8 mouse cellular contexts compared by ENCODE assay signal in genomic region chr8:70791294-70791701, GRCm38 (mm10). TPM values are rescaled to one million over a fixed set of nuclear protein-coding genes. Genes with fewer than 3 reads are reported as not detected.
DNase-seq lines count a peak whose midpoint lies in the region; ATAC-seq and TF ChIP-seq lines count a peak whose summit lies in the region.

No protein-coding gene starts in this region.

- H3K27me3 ChIP-seq in heart, embryonic 16.5 days (ENCODE audit: control insufficient read depth, insufficient read depth, low read length) = no peaks in the 10 kb centered on the region; the same call in 1 of the 2 replicates
- H3K27me3 ChIP-seq in myocyte (ENCODE audit: control insufficient read depth, insufficient read depth, insufficient read length) = no peaks in the 10 kb centered on the region

- WGBS in heart, embryonic 16.5 days = 70% methylated on average over 7 of the region's 7 CpGs

- peak overlapping the region; percentile 93 for H3K4me2 ChIP-seq in heart, embryonic 16.5 days (ENCODE audit: low read depth, low read length)
- peak overlapping the region; percentile 72 for H3K4me2 ChIP-seq in myocyte (ENCODE audit: low read depth)

- peak; percentile 71 for DNase-seq in adrenal gland, postnatal 14 days
- DNase-seq in adrenal gland, adult 2 months = no peak
- DNase-seq in NIH3T3 (ENCODE audit: low read depth) (peak; percentile 31), liver (peak; percentile 60)
- DNase-seq in embryo, embryonic 9.5 days (ENCODE audit: extremely low spot score) = no peak
- DNase-seq in right cerebral cortex, adult 2 months (ENCODE audit: low spot score in 2 of 2) = no peak

- H3K27ac ChIP-seq in heart, embryonic 16.5 days (ENCODE audit: low read length) = no peak overlapping the region

- H3K9me3 ChIP-seq in heart, embryonic 16.5 days (replicated peaks; ENCODE audit: control insufficient read depth, low read length) = no peaks in the 10 kb centered on the region

- H3K9ac ChIP-seq in heart, embryonic 16.5 days (ENCODE audit: low read length) = peak overlapping the region; percentile 88

- peak overlapping the region; percentile 72 for H3K4me3 ChIP-seq in heart, embryonic 16.5 days (ENCODE audit: low read length)
- peak overlapping the region; percentile 25 for H3K4me3 ChIP-seq in myocyte

- ATAC-seq in heart, embryonic 16.5 days (replicated peaks; ENCODE audit: extremely low read depth, insufficient read depth, low FRiP score) = no peak

- no peak overlapping the region for H3ac ChIP-seq in myocyte (ENCODE audit: control insufficient read depth, insufficient read length)

- peaks cover 7% of the 10 kb centered on the region; the same call in 1 of the 2 replicates for H3K36me3 ChIP-seq in heart, embryonic 16.5 days (ENCODE audit: control insufficient read depth, insufficient read depth)
- H3K36me3 ChIP-seq in myocyte (ENCODE audit: control insufficient read depth, insufficient read depth) = no peaks in the 10 kb centered on the region

- peaks cover 15% of the 10 kb centered on the region for H3K79me2 ChIP-seq in myocyte (ENCODE audit: control insufficient read depth, insufficient read depth)

- no peak for TF ChIP-seq POLR2A in myocyte (IDR thresholded peaks at IDR 0.05; ENCODE audit: insufficient read length, low read depth)

- peaks cover 23% of the 10 kb centered on the region for H3K4me1 ChIP-seq in heart, embryonic 16.5 days (ENCODE audit: control insufficient read depth, insufficient read depth, low read length)

TF ChIP-seq in myocyte, 11 proteins besides CTCF, POLR2A, EP300 and RAD21:
- TF ChIP-seq USF1 (IDR thresholded peaks at IDR 0.05; ENCODE audit: low read depth) = no peak
- TF ChIP-seq MYOG (IDR thresholded peaks at IDR 0.05; ENCODE audit: control insufficient read depth in 1 of 3, insufficient read depth in 1 of 3, insufficient read length in 2 of 3, low read depth in 2 of 3) = no peak
- TF ChIP-seq POLR2AphosphoS2 (IDR thresholded peaks at IDR 0.05; ENCODE audit: insufficient read length, low read depth) = no peak

RNA-seq across cellular contexts. Expression of gene Mast3, which starts 13.6 kb away (rescaled TPM):
- total RNA-seq in adrenal gland, postnatal 14 days (2021) = 22.9 and 28.2 TPM in 2 replicates
- 10 to 100 TPM; 18.9 to 20.5 TPM for total RNA-seq in adrenal gland, adult 2 months (2021)
- polyA plus RNA-seq in adrenal gland, adult 2 months (2012; rRNA removed) = 91.5 and 91.7 TPM in 2 replicates
- 7.3 and 9.3 TPM in 2 replicates for polyA plus RNA-seq in heart, embryonic 16.5 days (2015; fragmentation: Nextera tagmentation; extraction: Ambion mirVana)
- 31.7 TPM for polyA plus RNA-seq in myocyte (2012; fragmentation: generic; extraction: Trizol)

RNA-seq across cellular contexts. Expression of gene Pik3r2, which starts 14.8 kb away (rescaled TPM):
- 35.4 and 44.0 TPM in 2 replicates for total RNA-seq in adrenal gland, postnatal 14 days (2021)
- total RNA-seq in adrenal gland, adult 2 months (2021) = 10 to 100 TPM; 37.2 to 49.0 TPM
- polyA plus RNA-seq in adrenal gland, adult 2 months (2012; rRNA removed) = 296 and 305 TPM in 2 replicates
- 42.1 and 43.3 TPM in 2 replicates for polyA plus RNA-seq in heart, embryonic 16.5 days (2015; fragmentation: Nextera tagmentation; extraction: Ambion mirVana)
- polyA plus RNA-seq in myocyte (2012; fragmentation: generic; extraction: Trizol) = 130 TPM

RNA-seq across cellular contexts. Expression of gene Il12rb1, which starts 17.0 kb away (rescaled TPM):
- total RNA-seq in adrenal gland, postnatal 14 days (2021) = 0.34 TPM in 1 of 2 replicates, not detected in the other
- under 1 TPM in 1 of 2 experiments, not detected in 1; 0.10 TPM for total RNA-seq in adrenal gland, adult 2 months (2021)
- polyA plus RNA-seq in adrenal gland, adult 2 months (2012; rRNA removed) = 0.28 and 0.41 TPM in 2 replicates
- polyA plus RNA-seq in heart, embryonic 16.5 days (2015; fragmentation: Nextera tagmentation; extraction: Ambion mirVana) = 0.77 and 1.6 TPM in 2 replicates
- polyA plus RNA-seq in myocyte (2012; fragmentation: generic; extraction: Trizol) = 6.5 TPM

RNA-seq across cellular contexts. Expression of gene Mpv17l2, which starts 30.6 kb away (rescaled TPM):
- 113 and 123 TPM in 2 replicates for total RNA-seq in adrenal gland, postnatal 14 days (2021)
- total RNA-seq in adrenal gland, adult 2 months (2021) = 100 to 1,000 TPM; 108 to 132 TPM
- 359 and 417 TPM in 2 replicates for polyA plus RNA-seq in adrenal gland, adult 2 months (2012; rRNA removed)
- polyA plus RNA-seq in heart, embryonic 16.5 days (2015; fragmentation: Nextera tagmentation; extraction: Ambion mirVana) = 44.0 and 50.5 TPM in 2 replicates
- 73.0 TPM for polyA plus RNA-seq in myocyte (2012; fragmentation: generic; extraction: Trizol)

RNA-seq across cellular contexts. Expression of gene Rab3a, which starts 36.8 kb away (rescaled TPM):
- 56.2 and 75.1 TPM in 2 replicates for total RNA-seq in adrenal gland, postnatal 14 days (2021)
- total RNA-seq in adrenal gland, adult 2 months (2021) = 10 to 100 TPM; 49.1 to 85.5 TPM
- 141 and 152 TPM in 2 replicates for polyA plus RNA-seq in adrenal gland, adult 2 months (2012; rRNA removed)
- 29.1 and 30.0 TPM in 2 replicates for polyA plus RNA-seq in heart, embryonic 16.5 days (2015; fragmentation: Nextera tagmentation; extraction: Ambion mirVana)
- polyA plus RNA-seq in myocyte (2012; fragmentation: generic; extraction: Trizol) = 34.9 TPM

Comparison
In these comparisons a context has a peak if more than half of its experiments do, and no peak if none do; other contexts are left out.
1. DNase-seq: peak in adrenal gland, postnatal 14 days (single experiment), NIH3T3 (single experiment) and liver (single experiment); none in adrenal gland, adult 2 months (single experiment), embryo, embryonic 9.5 days (single experiment) and right cerebral cortex, adult 2 months (0 of 2).